Mouse (Mus musculus) C2C12 (cell line): ENCODE data around the gene Acot5. TPM values are rescaled to one million over a fixed set of nuclear protein-coding genes. Genes with fewer than 3 reads are reported as not detected.
A peak's percentile ranks its signal among the peaks of the same experiment; 100 is the strongest.

Source experiments
- H3K27me3 ChIP-seq: one replicate; pipeline ENCODE4 v1.6.1; 2011; ENCODE audit not compliant: control insufficient read depth, insufficient read depth, insufficient read length
- H3K36me3 ChIP-seq: one replicate; pipeline ENCODE4 v1.6.1; 2011; ENCODE audit not compliant: control insufficient read depth, insufficient read depth
- H3K4me3 ChIP-seq: one replicate; pipeline ENCODE4 v1.5.1; 2011; ENCODE audit warnings: mild to moderate bottlenecking, control low read depth; ENCODE audit not compliant: poor library complexity, insufficient read depth, severe bottlenecking
- H3K79me2 ChIP-seq: one replicate; pipeline ENCODE4 v1.6.1; 2011; ENCODE audit not compliant: control insufficient read depth, insufficient read depth
- H3K79me3 ChIP-seq: one replicate; pipeline ENCODE4 v1.6.1; 2011; ENCODE audit warnings: low read depth, control low read depth
- H3ac ChIP-seq: one replicate; pipeline ENCODE3; 2011; ENCODE audit warnings: low read depth; ENCODE audit not compliant: control insufficient read depth, insufficient read length
- CEBPB ChIP-seq: IDR thresholded peaks from one replicate; pipeline ENCODE4 v1.6.1; 2011; ENCODE audit warnings: low read depth, mild to moderate bottlenecking, control low read depth, moderate library complexity
- CTCF ChIP-seq: IDR thresholded peaks from one replicate; pipeline ENCODE4 v1.5.1; 2011; ENCODE audit not compliant: control insufficient read depth, insufficient read depth, insufficient read length
- FOSL1 ChIP-seq: IDR thresholded peaks from one replicate; pipeline ENCODE4 v1.8.0; 2011; ENCODE audit warnings: mild to moderate bottlenecking, low read length; ENCODE audit not compliant: poor library complexity, insufficient read depth, severe bottlenecking
- MAX ChIP-seq: IDR thresholded peaks from one replicate; pipeline ENCODE4 v1.6.1; 2011; ENCODE audit warnings: mild to moderate bottlenecking, control low read depth
- MYOD1 ChIP-seq: IDR thresholded peaks from one replicate; pipeline ENCODE4 v1.6.1; 2011; ENCODE audit warnings: low read depth; ENCODE audit not compliant: control insufficient read depth, insufficient read length
- MYOG ChIP-seq: IDR thresholded peaks from one replicate; pipeline ENCODE4 v1.6.1; 2011; ENCODE audit not compliant: control insufficient read depth, insufficient read length; ENCODE audit errors: extremely low read depth
- USF1 ChIP-seq: IDR thresholded peaks from one replicate; pipeline ENCODE4 v1.6.1; 2011; ENCODE audit warnings: low read depth, mild to moderate bottlenecking, control low read depth, moderate library complexity
- polyA plus RNA-seq: library from polyadenylated mRNA; unstranded; fragments of >200 nt; fragmentation: generic; extraction: Trizol; gene quantifications from one replicate; pipeline ENCODE4 v1.2.1, GENCODE M21; 2012; ENCODE audit warnings: missing spikeins

Acot5 gene
- polyA plus RNA-seq, 1 experiment = not detected

DNA sequence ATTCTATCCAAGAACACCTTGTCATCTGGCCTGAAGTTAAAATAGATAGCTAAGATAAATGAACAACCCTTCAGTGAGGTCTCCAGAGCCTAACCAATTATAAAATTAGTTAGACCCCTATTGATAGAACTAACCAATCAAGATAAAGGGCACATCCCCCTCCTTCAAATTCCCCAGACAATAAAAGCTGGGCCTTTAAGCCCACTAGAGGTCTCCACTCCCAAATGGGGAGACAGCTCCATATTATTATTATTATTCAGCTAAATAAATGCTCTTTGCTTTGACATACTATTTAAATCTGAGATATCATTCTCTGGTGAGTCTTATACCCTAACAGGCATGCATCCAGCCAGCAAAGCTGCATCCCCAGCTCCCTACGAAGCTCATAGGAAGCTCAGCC, 40.8 kb downstream of the Acot5 start:
- Histone ChIP-seq H3K79me2 (peaks cover 3% of the 10 kb centered on the region), H3K27me3 (no peaks in the 10 kb centered on the region), H3K4me3 (no peak overlapping the region), H3K79me3 (peaks cover 1% of the 10 kb centered on the region), H3K36me3 (no peaks in the 10 kb centered on the region), H3ac (no peak overlapping the region)
- TF ChIP-seq FOSL1 (no peak), CTCF (no peak), USF1 (no peak), CEBPB (no peak), MYOG (no peak), MAX (no peak)

DNA sequence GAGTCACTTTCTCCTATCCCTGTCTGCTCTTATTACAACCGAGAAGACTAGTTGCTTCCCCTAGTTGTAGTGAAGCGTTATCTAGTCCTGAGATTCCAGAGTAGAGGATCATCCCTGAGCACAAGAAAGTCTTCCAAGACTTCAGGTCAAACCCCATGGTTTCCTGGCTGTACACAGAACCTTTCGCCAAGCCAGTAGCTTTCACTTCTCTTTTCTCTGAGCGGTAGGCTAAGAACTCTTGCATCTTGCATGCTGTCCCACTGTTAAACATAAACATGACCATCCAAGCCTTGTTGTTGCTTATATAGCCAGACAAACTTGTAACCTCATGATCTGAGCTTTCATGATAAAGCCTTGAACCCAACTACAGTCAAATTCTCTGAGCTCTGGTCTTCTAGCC, 41.7 kb downstream of the Acot5 start:
- H3K27me3 ChIP-seq = no peaks in the 10 kb centered on the region
- TF ChIP-seq MYOD1 (no peak), MYOG (no peak)
- no peak overlapping the region for H3ac ChIP-seq
- H3K79me2 ChIP-seq = peaks cover 7% of the 10 kb centered on the region
- no peak overlapping the region for H3K4me3 ChIP-seq
- peaks cover 1% of the 10 kb centered on the region for H3K79me3 ChIP-seq
- no peaks in the 10 kb centered on the region for H3K36me3 ChIP-seq

DNA sequence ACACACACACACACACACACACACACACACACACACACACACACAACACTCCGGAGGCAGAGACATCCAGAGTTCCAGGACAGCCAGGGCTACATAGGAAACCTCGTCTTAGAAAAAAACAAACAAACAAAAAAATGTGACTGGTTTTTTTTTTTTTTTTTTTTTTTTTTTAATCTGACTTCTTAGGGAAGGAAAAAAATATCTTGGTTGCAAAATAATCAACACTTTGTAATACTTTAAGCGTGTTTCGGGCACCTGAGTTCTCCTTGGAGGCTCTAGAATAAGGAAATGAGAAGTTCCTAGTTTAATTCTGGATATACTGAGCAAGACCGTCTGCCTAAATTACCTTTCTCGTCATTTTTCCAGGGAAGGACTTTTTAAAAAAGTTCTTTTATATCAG, 44.6 kb downstream of the Acot5 start:
- Histone ChIP-seq H3K79me3 (peaks cover 2% of the 10 kb centered on the region), H3K4me3 (no peak overlapping the region), H3ac (no peak overlapping the region), H3K27me3 (no peaks in the 10 kb centered on the region), H3K79me2 (peaks cover 16% of the 10 kb centered on the region), H3K36me3 (no peaks in the 10 kb centered on the region)
- no peak for TF ChIP-seq MAX
- TF ChIP-seq MYOG = no peak
- TF ChIP-seq FOSL1 = no peak
- no peak for TF ChIP-seq USF1

DNA sequence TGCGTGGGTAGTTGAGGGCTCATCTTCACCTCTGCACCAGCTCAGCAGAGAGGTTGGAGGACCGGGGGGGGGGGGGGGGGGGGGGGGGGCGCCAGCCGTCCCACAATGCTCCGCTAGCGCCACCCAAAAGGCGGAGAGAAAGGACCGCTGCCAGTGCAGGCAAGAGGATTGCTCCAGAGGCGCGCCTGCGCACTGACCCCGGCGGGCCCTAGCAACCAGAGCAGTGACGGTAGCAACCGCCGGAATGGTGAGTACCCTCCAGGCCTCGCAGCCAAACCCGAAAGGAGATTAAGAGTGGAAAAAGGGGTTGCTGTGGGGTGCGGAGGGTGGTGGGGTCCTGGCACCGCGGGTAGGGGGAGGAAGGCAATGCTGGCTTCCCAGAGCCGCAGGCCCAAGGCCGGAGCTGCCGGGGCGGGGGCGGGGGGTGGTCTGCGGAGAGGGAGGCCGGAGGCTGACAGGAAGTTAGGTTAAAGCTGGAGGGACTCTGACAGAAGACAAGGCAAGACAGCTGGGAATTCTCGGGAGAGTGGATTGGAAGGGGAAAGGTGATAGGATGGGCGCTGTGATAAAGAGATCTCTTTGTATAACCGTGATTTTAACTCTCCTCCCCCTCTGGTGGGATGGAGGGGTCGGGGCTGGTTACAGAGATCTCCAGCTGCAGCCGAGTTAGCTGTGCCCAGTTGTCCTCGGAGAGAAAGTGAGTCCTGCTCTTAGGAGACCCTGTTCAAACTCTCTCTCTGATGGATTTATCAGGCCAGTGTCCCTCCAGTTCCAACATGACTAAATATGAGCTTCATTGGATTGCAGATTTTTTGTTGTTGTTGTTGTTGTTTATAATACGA, 45.2 kb downstream of the Acot5 start, which contains the start of gene Dnal1:
Gene Dnal1 (plus strand): TSS at position 214 of the 842 bp plus-strand sequence.
- H3ac ChIP-seq = peak within 1 kb of the TSS; percentile 71
- TF ChIP-seq MYOD1 = peak; percentile 89
- TF ChIP-seq MAX = no peak
- H3K79me2 ChIP-seq = peaks cover 16% of the 10 kb centered on the region
- no peaks in the 10 kb centered on the region for H3K27me3 ChIP-seq
- H3K36me3 ChIP-seq = no peaks in the 10 kb centered on the region
- H3K4me3 ChIP-seq = peak within 1 kb of the TSS; percentile 57
- peaks cover 2% of the 10 kb centered on the region for H3K79me3 ChIP-seq

DNA sequence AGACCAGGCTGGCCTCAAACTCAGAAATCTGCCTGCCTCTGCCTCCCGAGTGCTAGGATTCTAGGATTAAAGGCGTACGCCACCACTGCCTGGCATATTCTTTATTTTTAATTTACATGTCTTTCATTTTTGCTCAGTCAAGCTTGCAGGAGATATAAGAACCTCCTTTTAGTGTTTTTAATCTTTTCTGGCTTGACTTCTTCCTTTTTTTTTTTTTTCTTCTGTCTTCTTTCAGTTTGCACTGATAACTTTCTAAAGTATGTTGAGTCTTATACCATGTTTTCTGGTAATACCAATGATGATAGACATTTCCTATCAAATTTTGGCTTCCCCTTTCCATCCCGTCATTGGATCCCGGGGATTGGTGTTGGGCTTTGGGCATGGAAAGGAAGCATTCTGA, 50.5 kb downstream of the Acot5 start:
- TF ChIP-seq FOSL1 (no peak), MYOD1 (no peak), MYOG (no peak), MAX (no peak), CEBPB (no peak), USF1 (no peak), CTCF (no peak)
- no peak overlapping the region for H3K4me3 ChIP-seq
- no peaks in the 10 kb centered on the region for H3K36me3 ChIP-seq
- no peak overlapping the region for H3ac ChIP-seq
- H3K79me2 ChIP-seq = peaks cover 16% of the 10 kb centered on the region
- H3K79me3 ChIP-seq = peaks cover 1% of the 10 kb centered on the region
- no peaks in the 10 kb centered on the region for H3K27me3 ChIP-seq

Other genes starting within 250 kb of the Acot5 start
- gene Numb, start 147.4 kb upstream of the Acot5 start, polyA plus RNA-seq = 11.2 TPM
- gene Riox1, start 118.7 kb upstream of the Acot5 start, polyA plus RNA-seq = 18.7 TPM
- gene Heatr4, start 84.5 kb upstream of the Acot5 start, polyA plus RNA-seq = not detected
- 2.6 TPM for gene Acot2, start 81.5 kb upstream of the Acot5 start, polyA plus RNA-seq
- gene Acot1, start 59.8 kb upstream of the Acot5 start, polyA plus RNA-seq = 0.41 TPM
- gene Acot4, start 30.9 kb upstream of the Acot5 start, polyA plus RNA-seq = under 0.01 TPM
- not detected for gene Gm49366, start 30.4 kb upstream of the Acot5 start, polyA plus RNA-seq
- not detected for gene Acot3, start 17.2 kb upstream of the Acot5 start, polyA plus RNA-seq
- 0.25 TPM for gene Acot6, start 31.3 kb downstream of the Acot5 start, polyA plus RNA-seq
- gene Dnal1, start 45.0 kb downstream of the Acot5 start, polyA plus RNA-seq = 4.7 TPM
- 0.46 TPM for gene Pnma1, start 79.2 kb downstream of the Acot5 start, polyA plus RNA-seq
- gene Elmsan1, start 149.6 kb downstream of the Acot5 start, polyA plus RNA-seq = 6.5 TPM
- gene Ptgr2, start 215.9 kb downstream of the Acot5 start, polyA plus RNA-seq = 13.3 TPM
- 23.5 TPM for gene Zfp410, start 247.5 kb downstream of the Acot5 start, polyA plus RNA-seq